Mouse (Mus musculus) kidney, adult 2 months (tissue): ENCODE results near the gene Ubxn10.

Experiments used
- CTCF ChIP-seq: fragments of 200-500 bp; conservative IDR thresholded peaks from 2 replicates; pipeline ENCODE4 v1.5.1; 2011; ENCODE audit warnings: low read depth, mild to moderate bottlenecking, control low read depth, low read length, moderate library complexity, mixed read lengths; ENCODE audit not compliant: insufficient read depth, insufficient read length
- POLR2A ChIP-seq: fragments of 200-500 bp; IDR thresholded peaks from one replicate; pipeline ENCODE4 v1.6.1; 2011; ENCODE audit warnings: low read depth, low read length, control low read depth

GRCm38 (mm10) chr4:138709944-138710343, 27.0 kb downstream of the Ubxn10 start:
- TF ChIP-seq CTCF = no peak
- TF ChIP-seq POLR2A = no peak
